13 mouse cellular contexts compared by ENCODE assay signal in the genomic region with DNA sequence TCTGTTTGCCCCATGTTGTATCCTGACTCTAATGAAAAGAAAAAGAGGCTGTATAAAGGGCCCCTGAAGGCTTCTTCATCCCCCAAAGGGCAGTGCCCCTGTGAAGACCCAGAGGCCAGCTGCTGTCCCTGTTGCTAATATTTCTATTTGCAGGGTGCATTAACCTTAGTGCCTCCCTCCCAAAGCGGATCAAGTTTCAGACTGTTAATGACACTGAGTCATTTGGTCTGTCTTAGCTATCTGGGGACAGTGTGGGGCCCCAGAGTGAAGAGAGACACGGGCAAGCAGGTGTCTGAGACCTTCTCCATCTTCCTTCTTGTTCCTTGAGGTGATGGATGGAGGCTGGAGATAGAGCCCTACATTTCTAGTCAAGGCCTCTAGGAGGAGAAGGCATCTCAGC. TPM values are rescaled to one million over a fixed set of nuclear protein-coding genes. Genes with fewer than 3 reads are reported as not detected.
A peak's percentile ranks its signal among the peaks of the same experiment; 100 is the strongest.
DNase-seq lines count a peak whose midpoint lies in the region; ATAC-seq and TF ChIP-seq lines count a peak whose summit lies in the region.
"Had no signal": no experiment of that assay in that cellular context is flagged by ENCODE, and none has a peak within 500 bp of the region (broad histone marks: within the 10 kb centered on the region; RNA-seq: fewer than 3 reads in every experiment).

No protein-coding gene starts in this region.

- H3K36me3 ChIP-seq in heart, embryonic 10.5 days = no peaks in the 10 kb centered on the region
- H3K36me3 ChIP-seq in kidney, embryonic 15.5 days = no peaks in the 10 kb centered on the region
- no peaks in the 10 kb centered on the region for H3K36me3 ChIP-seq in kidney, adult 2 months (ENCODE audit: control insufficient read depth, insufficient read depth, low read length)
- H3K36me3 ChIP-seq in limb, embryonic 13.5 days = no peaks in the 10 kb centered on the region
- H3K36me3 ChIP-seq: hindbrain, embryonic 12.5 days; neural tube, embryonic 12.5 days had no signal

- H3K27ac ChIP-seq in heart, embryonic 10.5 days = peak overlapping the region; percentile 79
- no peak overlapping the region for H3K27ac ChIP-seq in kidney, embryonic 15.5 days
- no peak overlapping the region for H3K27ac ChIP-seq in kidney, adult 2 months (ENCODE audit: insufficient read depth, low read depth, low read length)
- H3K27ac ChIP-seq in limb, embryonic 13.5 days = peak overlapping the region; percentile 74; the same call in 1 of the 2 replicates
- H3K27ac ChIP-seq: hindbrain, embryonic 12.5 days; neural tube, embryonic 12.5 days had no signal

- DNase-seq in adrenal gland, adult (ENCODE audit: inconsistent age in 2 of 2, low spot score in 1 of 2) = peak; percentile 27 to 57
- DNase-seq in adrenal gland, postnatal 25 days = no peak
- no peak for DNase-seq in heart, embryonic 10.5 days (ENCODE audit: low spot score)
- no peak for DNase-seq in heart, postnatal 25 days (ENCODE audit: low spot score)
- DNase-seq in kidney, adult 2 months = no peak
- no peak for DNase-seq in right cerebral cortex, postnatal 10 days (ENCODE audit: low spot score in 2 of 2)
- DNase-seq: forebrain, postnatal 0 days; kidney, adult 9 months had no signal

- TF ChIP-seq CTCF in kidney, adult 2 months (conservative IDR thresholded peaks at IDR 0.05; ENCODE audit: insufficient read depth, insufficient read length, low read depth, low read length) = no peak

- peaks cover 59% of the 10 kb centered on the region for H3K4me1 ChIP-seq in heart, embryonic 10.5 days
- peaks cover 38% of the 10 kb centered on the region for H3K4me1 ChIP-seq in kidney, embryonic 15.5 days
- H3K4me1 ChIP-seq in kidney, adult 2 months (ENCODE audit: control insufficient read depth, insufficient read depth, low read length) = no peaks in the 10 kb centered on the region
- peaks cover 40% of the 10 kb centered on the region for H3K4me1 ChIP-seq in limb, embryonic 13.5 days

- no peaks in the 10 kb centered on the region for H3K9me3 ChIP-seq in heart, embryonic 10.5 days
- no peaks in the 10 kb centered on the region for H3K9me3 ChIP-seq in kidney, embryonic 15.5 days (replicated peaks)
- no peaks in the 10 kb centered on the region for H3K9me3 ChIP-seq in limb, embryonic 13.5 days
- H3K9me3 ChIP-seq: hindbrain, embryonic 12.5 days; neural tube, embryonic 12.5 days had no signal

- no peak overlapping the region for H3K4me3 ChIP-seq in heart, embryonic 10.5 days
- H3K4me3 ChIP-seq in kidney, embryonic 15.5 days (replicated peaks) = no peak overlapping the region
- no peak overlapping the region for H3K4me3 ChIP-seq in kidney, adult 2 months (ENCODE audit: insufficient read depth, low read depth, low read length)
- no peak overlapping the region for H3K4me3 ChIP-seq in limb, embryonic 13.5 days
- H3K4me3 ChIP-seq: hindbrain, embryonic 12.5 days; neural tube, embryonic 12.5 days had no signal

- peaks cover 14% of the 10 kb centered on the region; the same call in 1 of the 2 replicates for H3K27me3 ChIP-seq in heart, embryonic 10.5 days (ENCODE audit: insufficient read depth, poor library complexity, severe bottlenecking)
- peaks cover 6% of the 10 kb centered on the region; the same call in 1 of the 2 replicates for H3K27me3 ChIP-seq in kidney, embryonic 15.5 days
- no peaks in the 10 kb centered on the region for H3K27me3 ChIP-seq in kidney, adult 2 months (replicated peaks; ENCODE audit: control insufficient read depth, insufficient read depth, low read length)
- no peaks in the 10 kb centered on the region for H3K27me3 ChIP-seq in limb, embryonic 13.5 days
- H3K27me3 ChIP-seq: hindbrain, embryonic 12.5 days; neural tube, embryonic 12.5 days had no signal

- intact Hi-C loops in heart, postnatal 25 days (cut with DNase I) = loop anchor here (2.0 to 5.0 kb wide), 2 partner anchors 44 to 127 kb away; no protein-coding TSS in a partner anchor

- no peak for TF ChIP-seq POLR2A in kidney, adult 2 months (IDR thresholded peaks at IDR 0.05; ENCODE audit: low read depth, low read length)

- H3K4me2 ChIP-seq in kidney, embryonic 15.5 days = no peak overlapping the region
- H3K4me2 ChIP-seq in limb, embryonic 13.5 days (replicated peaks) = no peak overlapping the region
- H3K4me2 ChIP-seq: hindbrain, embryonic 12.5 days; neural tube, embryonic 12.5 days had no signal

- H3K9ac ChIP-seq in kidney, embryonic 15.5 days = no peak overlapping the region
- H3K9ac ChIP-seq in limb, embryonic 13.5 days = no peak overlapping the region
- H3K9ac ChIP-seq: forebrain, postnatal 0 days; hindbrain, embryonic 12.5 days; neural tube, embryonic 12.5 days had no signal

- WGBS in heart, embryonic 10.5 days = 29% methylated on average over 2 of the region's 2 CpGs
- 9% methylated on average over 2 of the region's 2 CpGs for WGBS in kidney, embryonic 15.5 days
- WGBS in kidney, adult 2 months = 69% methylated on average over 2 of the region's 2 CpGs
- WGBS in limb, embryonic 13.5 days = 27% methylated on average over 2 of the region's 2 CpGs

- ATAC-seq in kidney, embryonic 15.5 days (replicated peaks; ENCODE audit: low FRiP score) = 0 out of 2 replicates have a peak, but pooled peaks have one; percentile 35
- ATAC-seq in limb, embryonic 13.5 days (ENCODE audit: low FRiP score, low read depth) = no peak
- ATAC-seq: forebrain, postnatal 0 days; midbrain, embryonic 16.5 days had no signal

RNA-seq across cellular contexts. Expression of gene Mybph, which starts 1.9 kb away (rescaled TPM):
- total RNA-seq in adrenal gland, postnatal 25 days (2021) = not detected in 2 replicates
- polyA plus RNA-seq in heart, embryonic 10.5 days (2016; fragmentation: Nextera tagmentation; extraction: Ambion mirVana) = 0.33 and 0.43 TPM in 2 replicates
- not detected for total RNA-seq in heart, postnatal 25 days (2021)
- 6.1 and 9.3 TPM in 2 replicates for polyA plus RNA-seq in kidney, embryonic 15.5 days (2015; fragmentation: Nextera tagmentation; extraction: Ambion mirVana)
- 0.12 and 0.89 TPM in 2 replicates for polyA plus RNA-seq in kidney, adult 2 months (2012; rRNA removed)
- 89.8 and 93.2 TPM in 2 replicates for polyA plus RNA-seq in limb, embryonic 13.5 days (2015; fragmentation: Nextera tagmentation; extraction: Ambion mirVana)

RNA-seq across cellular contexts. Expression of gene Chil1, which starts 13.1 kb away (rescaled TPM):
- total RNA-seq in adrenal gland, postnatal 25 days (2021) = 1.5 and 1.7 TPM in 2 replicates
- polyA plus RNA-seq in heart, embryonic 10.5 days (2016; fragmentation: Nextera tagmentation; extraction: Ambion mirVana) = 0.87 and 1.1 TPM in 2 replicates
- total RNA-seq in heart, postnatal 25 days (2021) = under 1 TPM; 0.34 to 0.92 TPM
- polyA plus RNA-seq in kidney, embryonic 15.5 days (2015; fragmentation: Nextera tagmentation; extraction: Ambion mirVana) = 1.7 and 2.2 TPM in 2 replicates
- polyA plus RNA-seq in kidney, adult 2 months (2012; rRNA removed) = 0.56 TPM in 2 replicates
- polyA plus RNA-seq in limb, embryonic 13.5 days (2015; fragmentation: Nextera tagmentation; extraction: Ambion mirVana) = 11.6 and 12.1 TPM in 2 replicates

RNA-seq across cellular contexts. Expression of gene Adora1, which starts 40.1 kb away (rescaled TPM):
- 89.7 and 151 TPM in 2 replicates for total RNA-seq in adrenal gland, postnatal 25 days (2021)
- 8.0 and 8.1 TPM in 2 replicates for polyA plus RNA-seq in heart, embryonic 10.5 days (2016; fragmentation: Nextera tagmentation; extraction: Ambion mirVana)
- 10 to 100 TPM; 15.5 to 20.5 TPM for total RNA-seq in heart, postnatal 25 days (2021)
- 7.7 and 8.2 TPM in 2 replicates for polyA plus RNA-seq in kidney, embryonic 15.5 days (2015; fragmentation: Nextera tagmentation; extraction: Ambion mirVana)
- 13.5 and 16.6 TPM in 2 replicates for polyA plus RNA-seq in kidney, adult 2 months (2012; rRNA removed)
- polyA plus RNA-seq in limb, embryonic 13.5 days (2015; fragmentation: Nextera tagmentation; extraction: Ambion mirVana) = 2.8 and 3.2 TPM in 2 replicates

Comparison
In these comparisons a context has a peak if more than half of its experiments do, and no peak if none do; other contexts are left out.
1. DNase-seq: peak in adrenal gland, adult (2 of 2); none in adrenal gland, postnatal 25 days (single experiment), heart, embryonic 10.5 days (single experiment), heart, postnatal 25 days (single experiment), kidney, adult 2 months (single experiment) and right cerebral cortex, postnatal 10 days (0 of 2).
2. H3K27ac ChIP-seq: peak in heart, embryonic 10.5 days (single experiment) and limb, embryonic 13.5 days (single experiment); none in kidney, embryonic 15.5 days (single experiment) and kidney, adult 2 months (single experiment).